Mouse (Mus musculus) frontal cortex, postnatal 10 days (tissue): ENCODE data around the gene Cdc42se1.
A peak's percentile ranks its signal among the peaks of the same experiment; 100 is the strongest.
"Not testable (repeated sequence)": the region's sequence is repeated elsewhere in the genome, so short reads cannot be mapped to it uniquely, and the experiment has no call there.

Experiments used
- DNase-seq, 2 experiments: peaks; one replicate each; pipeline ENCODE4 v3.0.0; 2022; ENCODE audit warnings: low spot score in 2 of 2, mixed read lengths in 1 of 2

The Cdc42se1 gene

GRCm38 (mm10) chr3:95228148-95228893 is at the start of gene Cdc42se1:
Gene Cdc42se1, plus strand, starts transcription at chr3:95228732.
- DNase-seq: peak; percentile 90 to 91

DNA sequence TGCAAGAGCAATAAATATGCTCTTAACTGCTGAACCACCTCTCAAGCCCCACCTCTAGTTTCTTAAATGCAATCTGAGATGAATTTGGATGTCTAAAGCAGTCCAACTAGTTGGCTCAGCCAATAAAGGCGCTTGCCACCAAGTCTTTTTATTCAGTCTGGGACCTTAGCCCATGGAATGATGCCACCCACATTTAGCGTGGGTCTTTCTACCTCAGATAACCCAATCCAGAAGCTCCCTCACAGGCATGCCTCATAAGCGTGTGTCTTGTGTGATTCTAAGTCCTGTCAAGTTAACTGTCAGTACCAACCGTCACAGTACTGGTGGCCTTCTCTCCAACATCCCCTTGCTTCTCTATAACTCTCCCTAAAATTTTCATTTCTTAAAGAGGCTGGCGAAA is 49.6 kb upstream of the Cdc42se1 start:
- peak in 1 of 2 experiments; percentile 20 for DNase-seq

DNA sequence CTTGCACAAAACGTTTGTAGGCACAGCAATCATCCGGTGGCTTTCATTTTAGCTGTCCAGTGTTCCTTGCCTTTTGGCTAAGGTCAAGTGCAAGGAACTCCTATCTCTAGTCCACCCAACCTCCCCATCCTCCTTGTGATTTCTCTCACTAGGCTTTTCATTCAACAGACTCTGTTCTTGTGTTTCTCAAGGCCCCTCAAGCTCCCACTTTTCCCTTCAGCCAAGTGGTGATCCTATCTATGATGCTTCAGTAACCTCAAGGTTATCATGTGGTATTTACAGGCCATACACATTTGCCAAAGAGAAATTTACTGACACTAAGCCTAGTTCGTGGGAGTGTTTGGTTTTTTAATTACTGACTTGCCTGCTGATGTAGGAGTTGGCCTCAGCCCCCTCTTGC is 48.6 kb upstream of the Cdc42se1 start:
- no peak for DNase-seq

DNA sequence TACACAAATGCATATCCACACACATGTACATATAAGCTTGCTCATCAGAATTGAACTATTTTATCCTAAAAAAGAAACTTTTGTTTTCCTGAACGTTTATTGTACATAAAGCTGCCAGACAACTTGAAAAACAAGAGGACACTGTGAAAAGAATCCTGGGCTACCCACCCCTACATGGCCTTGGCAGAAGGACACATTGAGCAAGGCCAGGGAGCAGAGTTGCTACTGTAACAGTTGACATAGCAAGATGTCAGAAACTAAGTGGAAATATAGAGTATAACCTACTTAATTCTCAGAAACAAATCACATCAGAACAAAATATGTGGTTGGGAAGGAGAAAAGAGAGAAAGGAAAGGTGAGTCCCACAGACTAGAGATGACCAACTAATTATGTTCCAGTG is 46.7 kb upstream of the Cdc42se1 start:
- no peak for DNase-seq

DNA sequence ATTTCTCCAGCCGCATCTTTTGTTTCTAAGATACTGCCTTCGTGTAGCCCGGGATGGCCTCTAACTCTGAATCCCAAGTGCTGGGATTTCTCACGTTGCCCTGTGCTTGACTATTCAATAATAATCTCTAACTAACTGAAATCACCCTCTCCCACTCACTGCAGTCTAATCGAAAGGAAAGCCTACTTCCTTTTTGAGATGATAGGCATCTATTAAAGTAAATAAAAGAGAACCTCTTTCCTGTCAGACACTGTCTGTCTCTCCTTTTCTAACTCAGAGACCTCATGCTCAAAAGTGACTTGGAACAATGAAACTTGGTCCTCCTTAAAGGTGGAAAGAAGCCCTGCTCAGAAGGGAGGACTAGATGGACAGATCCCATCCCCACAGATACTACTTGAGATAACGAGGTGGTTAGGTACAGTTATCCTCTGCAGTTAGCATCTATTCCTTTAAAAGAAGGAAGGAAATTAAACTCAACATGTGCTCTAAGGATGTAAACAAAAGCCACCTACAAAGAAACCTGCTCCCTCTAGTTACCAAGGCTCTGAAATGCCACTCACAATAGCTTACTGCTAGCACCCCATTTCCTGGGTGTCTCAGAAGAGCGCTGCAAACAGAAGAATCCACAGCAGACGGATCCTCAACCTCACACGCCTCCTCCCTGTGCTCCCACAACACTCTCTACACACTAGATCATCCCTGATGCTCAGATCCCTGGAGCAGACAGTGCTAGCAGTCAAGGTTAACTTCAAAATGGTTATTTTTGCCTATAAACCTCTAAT is 43.5 kb upstream of the Cdc42se1 start:
- no peak for DNase-seq

DNA sequence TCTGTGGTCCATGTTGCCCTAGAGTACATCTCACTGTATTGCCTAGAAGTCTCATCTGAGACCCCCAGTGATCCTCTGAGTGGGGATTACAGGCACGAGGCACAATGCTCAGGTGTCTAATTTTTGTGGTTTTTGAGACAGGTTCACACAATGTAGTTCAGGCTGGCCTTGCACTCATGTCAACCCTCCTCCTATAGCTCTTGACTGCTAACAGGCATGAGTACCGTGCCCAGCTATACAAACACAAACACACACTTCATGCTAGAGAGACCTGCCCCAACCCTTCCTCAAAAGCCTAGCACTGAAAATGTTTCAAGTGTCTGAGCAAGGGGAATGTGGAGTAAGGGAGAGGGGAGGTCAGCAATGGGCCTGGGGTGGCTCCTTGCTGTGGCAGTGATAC is 42.4 kb upstream of the Cdc42se1 start:
- DNase-seq: no peak

- DNase-seq: no peak
Measured at GRCm38 (mm10) chr3:95186888-95187287, 41.6 kb upstream of the Cdc42se1 start.

DNA sequence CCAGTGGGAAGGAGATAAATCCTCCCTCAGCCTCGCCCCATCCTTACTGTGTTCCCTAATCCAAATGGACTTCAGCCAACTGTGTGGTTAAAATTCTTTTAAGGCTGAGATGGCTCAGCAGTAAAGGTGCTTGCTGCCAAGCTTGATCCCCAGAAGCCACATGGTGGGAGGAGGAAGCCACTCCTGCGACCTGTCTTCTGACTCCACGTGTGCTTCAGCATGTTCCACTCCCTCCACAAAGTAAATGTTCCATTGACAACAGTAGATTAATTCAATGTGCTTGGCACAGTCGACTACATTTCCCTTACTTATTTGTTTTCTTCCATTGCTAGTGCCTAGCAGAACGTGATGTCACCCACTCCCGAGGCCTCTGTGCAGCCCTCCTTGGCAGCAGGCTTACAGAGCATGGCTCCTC is 33.8 kb upstream of the Cdc42se1 start:
- no peak for DNase-seq

DNA sequence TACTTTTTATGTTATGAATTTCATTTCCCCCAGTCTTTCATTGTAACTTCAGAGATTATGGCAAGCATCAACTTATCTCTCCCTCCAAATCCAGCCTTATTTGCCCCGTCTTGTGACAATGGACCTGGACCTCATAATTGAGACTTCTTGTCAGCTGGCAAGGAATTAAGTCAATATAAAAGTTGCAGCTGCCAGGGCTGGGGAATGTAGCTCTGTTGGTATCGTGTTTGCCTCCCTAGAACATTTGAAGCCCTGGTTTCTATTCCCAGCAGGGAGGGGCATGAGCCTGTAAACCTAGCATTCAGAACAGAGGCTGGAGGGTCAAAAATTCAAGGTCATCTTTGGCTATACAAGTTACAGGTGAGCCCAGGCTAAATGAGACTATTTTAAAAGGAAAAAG is 32.8 kb upstream of the Cdc42se1 start:
- no peak for DNase-seq

DNA sequence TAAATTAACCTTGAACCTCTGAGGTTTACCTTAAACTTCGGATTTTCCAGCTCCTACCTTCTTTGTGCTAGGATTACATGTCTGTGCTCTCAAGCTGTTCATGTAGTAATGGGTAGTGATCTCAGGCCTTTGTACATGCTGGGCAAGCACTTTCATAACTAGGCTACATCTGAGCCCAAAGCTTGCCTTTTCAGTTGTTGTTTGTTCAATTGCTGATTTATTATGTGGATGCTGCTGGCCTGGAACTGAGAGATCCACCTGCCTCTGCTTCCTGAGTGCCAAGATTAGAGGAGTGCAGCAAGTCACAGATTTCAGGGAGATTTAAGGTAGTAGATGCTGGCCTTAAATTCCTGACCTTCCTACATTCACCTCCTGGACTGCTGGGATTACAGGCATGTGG is 29.4 kb upstream of the Cdc42se1 start:
- no peak for DNase-seq

DNA sequence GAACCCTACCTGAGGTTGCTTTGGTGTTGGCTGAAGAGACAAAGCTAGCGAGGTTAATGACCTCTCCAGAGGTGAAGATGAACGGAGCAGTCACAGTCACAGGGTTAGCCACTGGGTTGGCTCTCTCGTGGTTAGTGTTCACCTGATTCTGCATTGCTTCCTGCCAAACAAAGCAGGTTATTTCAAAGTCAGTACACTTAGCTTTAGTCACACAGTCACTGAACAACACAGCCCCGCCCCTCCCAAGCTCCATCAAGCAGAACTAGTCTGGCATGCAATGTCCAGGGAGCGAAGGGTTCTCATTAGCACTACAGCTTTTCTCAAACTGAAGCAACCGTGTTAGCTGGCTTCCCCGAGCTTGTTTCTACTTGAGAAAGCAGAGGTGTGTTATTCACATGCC is 28.4 kb upstream of the Cdc42se1 start:
- no peak for DNase-seq

GRCm38 (mm10) chr3:95200562-95200961 is 28.0 kb upstream of the Cdc42se1 start:
- DNase-seq: no peak

- no peak for DNase-seq
Measured at GRCm38 (mm10) chr3:95203880-95204279, 24.7 kb upstream of the Cdc42se1 start.

GRCm38 (mm10) chr3:95208286-95208685 is 20.2 kb upstream of the Cdc42se1 start:
- DNase-seq: no peak

DNA sequence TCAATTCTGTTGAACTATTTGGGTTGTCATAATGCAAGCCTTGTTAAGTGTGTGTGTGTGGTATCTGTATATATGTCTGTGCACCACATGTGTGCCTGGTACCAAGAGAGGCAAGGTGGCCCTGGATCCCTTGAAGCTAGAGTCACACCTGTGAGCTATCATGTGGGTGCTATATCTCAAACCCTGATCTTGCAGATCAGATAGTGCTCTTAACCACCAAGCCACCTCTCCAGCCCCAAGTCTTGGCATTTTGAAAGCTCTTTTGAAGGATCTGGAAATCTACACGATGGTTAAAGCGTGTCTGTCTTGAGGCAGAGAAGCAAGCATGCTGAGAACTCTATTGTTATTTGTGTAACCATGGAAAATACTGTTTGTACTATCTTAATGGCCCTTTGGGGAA is 17.9 kb upstream of the Cdc42se1 start:
- no peak for DNase-seq

GRCm38 (mm10) chr3:95212889-95213608 is 15.5 kb upstream of the Cdc42se1 start:
- DNase-seq: not testable (repeated sequence)

DNA sequence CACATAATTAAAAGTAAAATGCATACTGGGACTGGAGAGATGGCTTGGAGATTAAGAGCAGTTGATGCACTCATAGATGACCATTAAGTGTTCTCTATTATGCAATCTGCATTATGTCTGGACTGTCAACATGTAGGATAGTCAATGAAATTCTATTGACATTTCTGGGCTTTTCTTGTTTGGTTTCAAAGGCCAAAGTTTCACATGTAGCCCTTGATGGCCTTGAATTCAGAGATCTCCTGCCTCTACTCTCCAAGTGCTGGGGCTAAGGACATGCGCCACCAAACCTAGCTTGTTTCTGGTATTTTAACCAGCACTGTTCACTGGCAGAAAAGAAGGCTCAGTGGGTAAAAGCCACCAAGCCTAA is 14.9 kb upstream of the Cdc42se1 start:
- DNase-seq: no peak

DNA sequence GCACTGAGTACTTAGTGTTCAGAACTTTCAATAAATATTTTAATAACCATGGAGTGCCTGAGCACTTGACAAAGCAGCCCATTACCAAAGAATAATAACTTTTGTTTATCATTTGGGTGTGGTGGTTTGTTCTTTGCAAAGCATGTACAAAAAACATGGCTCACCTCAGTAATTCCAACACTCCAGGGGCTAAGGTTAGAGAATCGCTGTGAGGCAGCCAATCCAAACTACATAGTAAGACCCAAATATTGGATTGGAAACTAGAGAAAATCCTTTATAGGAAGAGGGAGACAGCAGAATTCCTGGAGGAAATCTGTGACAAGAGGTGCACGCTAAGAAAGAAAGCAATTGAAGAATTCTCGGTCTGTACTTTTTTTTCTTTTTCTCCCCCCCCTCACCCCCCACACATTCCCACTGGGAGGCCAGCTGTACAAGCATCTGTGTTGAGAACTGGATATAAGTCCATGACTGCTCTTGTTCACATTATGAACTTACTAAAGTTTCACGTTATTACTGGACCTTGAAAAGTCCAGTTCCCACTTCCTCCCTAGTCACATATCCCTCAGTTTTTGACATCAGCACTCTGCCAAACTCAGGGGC is 11.8 kb upstream of the Cdc42se1 start:
- no peak for DNase-seq

- DNase-seq: peak; percentile 86 to 90
Measured at GRCm38 (mm10) chr3:95217255-95218134, 11.0 kb upstream of the Cdc42se1 start, which contains the start of gene Gabpb2. Gene Gabpb2, minus strand, starts transcription at chr3:95217916.

DNA sequence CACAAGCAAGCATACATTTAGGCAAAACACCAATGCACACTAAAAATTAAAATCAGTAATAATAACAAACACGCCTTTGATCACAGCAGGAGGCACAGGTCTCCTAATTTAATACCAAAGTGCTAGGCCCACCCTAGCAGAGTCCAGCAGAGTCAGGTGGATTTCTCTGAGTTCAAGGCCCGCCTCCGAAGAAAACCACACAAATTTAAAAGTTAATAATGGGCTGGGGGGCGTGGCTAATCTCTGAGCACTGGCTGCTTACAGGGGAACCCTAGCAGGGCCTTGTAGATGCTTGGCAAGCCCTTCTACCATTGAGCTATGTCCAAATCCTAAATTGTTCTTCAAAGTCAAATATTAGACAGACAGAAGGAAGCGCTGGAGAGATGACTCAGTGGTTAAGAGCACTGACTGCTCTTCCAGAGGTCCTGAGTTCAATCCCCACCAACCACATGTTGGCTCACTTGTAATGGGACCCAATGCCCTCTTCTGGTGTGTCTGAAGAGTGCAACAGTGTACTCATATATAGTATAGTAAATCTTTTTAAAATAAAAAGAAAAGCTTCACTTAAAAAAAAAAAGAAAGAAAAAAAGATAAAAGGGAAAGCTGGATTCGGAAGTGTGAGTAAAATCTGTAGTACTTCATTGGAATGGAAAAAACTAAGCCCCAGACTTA is 9.9 kb upstream of the Cdc42se1 start:
- DNase-seq: no peak

- DNase-seq: no peak
Measured at GRCm38 (mm10) chr3:95223041-95223440, 5.5 kb upstream of the Cdc42se1 start.
